Mouse (Mus musculus): Measurements from ENCODE around the gene Adamts12. TPM values are rescaled to one million over a fixed set of nuclear protein-coding genes. Genes with fewer than 3 reads are reported as not detected.

Gene Adamts12
- total RNA-seq, 2 experiments from 2014 or later, result 0.39 to 0.66 TPM

- intact Hi-C loops (cut with DNase I), result loop anchor here (1.0 to 10.0 kb wide), 4 partner anchors 57 to 875 kb away; partner anchors contain the start of gene Rxfp3
- no peak for DNase-seq (ENCODE audit: low spot score in 2 of 2)
Observed at GRCm38 (mm10) chr15:11379431-11380086, 315.0 kb downstream of the Adamts12 start.

GRCm38 (mm10) chr15:11380087-11380530 is 315.5 kb downstream of the Adamts12 start:
- intact Hi-C loops (cut with DNase I), result loop anchor here (1.0 to 10.0 kb wide), 3 partner anchors 343 to 875 kb away; partner anchors contain the start of gene Rxfp3
- peak in 1 of 2 experiments; percentile 42 for DNase-seq (ENCODE audit: low spot score in 2 of 2)

- no peak for DNase-seq (ENCODE audit: low spot score in 2 of 2)
- intact Hi-C loops (cut with DNase I), result loop anchor here (1.0 to 10.0 kb wide), 3 partner anchors 343 to 876 kb away; partner anchors contain the start of gene Rxfp3
Observed at GRCm38 (mm10) chr15:11380616-11381015, 316.0 kb downstream of the Adamts12 start.

DNA sequence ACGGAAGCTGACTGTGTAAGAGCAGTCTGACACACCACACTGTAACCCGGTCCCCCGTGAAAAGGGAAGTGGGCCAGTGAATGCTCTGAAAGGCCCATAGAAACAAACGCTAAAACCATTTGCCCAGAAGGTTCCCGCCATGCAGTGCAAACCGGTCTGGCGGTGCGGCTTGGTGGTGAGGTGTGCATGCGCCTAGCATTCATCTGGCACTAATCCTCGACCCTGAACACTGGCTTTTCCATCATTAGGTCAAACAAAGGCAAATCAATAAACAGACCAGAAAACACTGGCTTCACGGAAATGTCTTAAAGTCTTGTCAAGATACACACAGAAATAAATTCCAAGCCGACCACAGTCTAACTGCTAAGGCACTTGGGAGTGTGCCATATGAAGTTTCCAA is 318.0 kb downstream of the Adamts12 start:
- intact Hi-C loops (cut with DNase I), result loop anchor here (10.0 kb wide), 1 partner anchor 878 kb away; no protein-coding TSS in a partner anchor
- no peak for DNase-seq (ENCODE audit: low spot score in 2 of 2)

GRCm38 (mm10) chr15:11383796-11384195 is 319.2 kb downstream of the Adamts12 start:
- intact Hi-C loops (cut with DNase I), result loop anchor here (10.0 kb wide), 1 partner anchor 879 kb away; no protein-coding TSS in a partner anchor

DNA sequence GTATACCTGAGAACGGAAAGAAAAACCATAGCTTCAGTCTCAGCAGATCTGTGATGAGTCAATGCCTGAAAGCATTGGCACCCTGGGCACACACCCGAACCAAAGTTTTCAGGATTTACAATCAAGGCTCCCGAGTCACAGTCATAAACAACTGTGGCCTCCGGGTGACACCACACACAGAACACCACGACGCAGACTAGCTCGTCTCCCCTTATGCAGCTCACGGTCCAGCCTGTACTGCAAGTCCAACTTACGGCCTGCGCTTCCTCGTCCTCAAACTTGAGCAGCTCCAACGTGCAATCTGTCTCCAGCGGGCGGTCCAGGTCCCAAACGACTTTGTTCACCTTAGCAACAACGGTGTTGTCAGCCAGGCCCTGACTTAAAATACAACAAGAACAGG is 328.3 kb downstream of the Adamts12 start:
- no peak for DNase-seq (ENCODE audit: low spot score in 2 of 2)
- intact Hi-C loops (cut with DNase I), result loop anchor here (10.0 kb wide), 1 partner anchor 722 kb away; the partner anchor contains the start of gene Zfr

More at GRCm38 (mm10) chr15:11383796-11384195, 319.2 kb downstream of the Adamts12 start:
- DNase-seq (ENCODE audit: low spot score in 2 of 2), result no peak

GRCm38 (mm10) chr15:11396421-11396820 is 331.8 kb downstream of the Adamts12 start:
- no peak for DNase-seq (ENCODE audit: low spot score in 2 of 2)
- intact Hi-C loops (cut with DNase I), result loop anchor here (10.0 kb wide), 1 partner anchor 718 kb away; the partner anchor contains the start of gene Zfr

Other genes with a start within 250 kb of the Adamts12 start
- gene C1qtnf3, start 112.5 kb upstream of the Adamts12 start, total RNA-seq (2021), result not detected
- 10 to 100 TPM; 10.5 to 11.5 TPM for gene Amacr, start 83.0 kb upstream of the Adamts12 start, total RNA-seq (2021)
- gene Slc45a2, start 64.1 kb upstream of the Adamts12 start, total RNA-seq (2021), result not detected
- 1 to 10 TPM; 3.1 TPM for gene Rxfp3, start 26.8 kb upstream of the Adamts12 start, total RNA-seq (2021)